Mouse (Mus musculus) ovary, postnatal 14 days (tissue): ENCODE measurements at regions not wholly inside any gene's neighbourhood (a gene's known extent, or its start where the extent isn't known, plus 50 kb on each side); places are given as distances from the start of the nearest gene placed in this dataset.
"Not testable (repeated sequence)": the region's sequence is repeated elsewhere in the genome, so short reads cannot be mapped to it uniquely, and the experiment has no call there.

ENCODE experiments used
- DNase-seq: peaks from one replicate; pipeline ENCODE4 v3.0.0; 2022; ENCODE audit warnings: low spot score

DNA sequence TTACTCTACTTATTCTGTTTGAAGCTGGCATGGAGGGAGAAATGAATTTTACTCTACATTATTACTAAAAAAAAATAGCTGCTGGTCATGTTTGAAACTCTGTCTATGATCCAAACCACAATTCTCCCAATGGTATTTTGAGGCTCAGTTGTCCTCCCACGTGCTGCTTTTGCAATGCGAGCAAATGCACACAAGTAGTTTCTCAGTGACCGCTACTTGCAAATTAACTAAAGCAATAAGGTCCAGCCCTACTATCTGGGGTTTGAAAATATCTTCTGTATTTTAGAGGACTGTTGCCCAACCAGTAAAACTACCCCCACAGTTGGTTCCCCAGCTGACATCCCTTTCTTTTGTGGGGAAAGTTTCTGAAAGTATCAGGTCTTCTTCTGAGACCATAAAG, 276.0 kb downstream of the Cetn3 start:
- DNase-seq, result no peak

DNA sequence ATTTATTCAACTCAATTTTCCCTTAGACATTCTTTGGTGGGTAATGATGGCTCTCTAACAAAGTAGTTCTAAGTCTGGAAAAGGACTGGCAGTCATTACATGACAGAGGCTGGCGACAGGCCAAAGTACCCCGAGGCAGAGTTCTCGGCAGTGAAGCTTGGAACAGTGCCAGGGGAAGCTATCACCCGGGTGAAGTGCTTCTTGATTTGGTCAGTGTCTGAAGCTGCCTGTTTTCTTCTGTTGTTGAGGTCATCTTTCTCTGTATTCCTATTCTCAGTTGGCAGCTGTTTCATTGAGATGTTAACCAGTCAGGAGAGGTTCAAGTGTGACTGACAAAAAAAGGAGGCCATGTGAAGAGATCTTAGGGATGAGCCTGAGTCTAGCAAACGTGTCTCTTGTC, 276.6 kb downstream of the Cetn3 start:
- peak; percentile 16 for DNase-seq

DNA sequence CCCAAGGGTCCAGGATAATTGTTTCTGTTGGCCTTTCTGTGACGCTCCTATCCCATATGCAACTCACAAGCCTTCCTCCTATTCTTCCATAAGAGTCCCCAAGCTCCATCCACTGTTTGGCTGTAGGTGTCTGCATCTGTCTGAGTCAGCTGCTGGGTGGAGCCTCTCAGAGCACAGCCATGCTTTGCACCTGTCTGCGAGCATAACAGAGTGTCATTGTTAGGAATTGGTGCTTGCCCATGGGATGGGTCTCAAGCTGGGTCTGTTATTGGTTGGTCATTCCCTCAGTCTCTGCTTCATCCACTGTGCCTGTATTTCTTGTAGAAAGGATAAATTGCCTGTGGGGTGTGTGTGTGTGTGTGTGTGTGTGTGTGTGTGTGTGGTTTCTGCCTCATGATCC, 281.0 kb downstream of the Cetn3 start:
- DNase-seq, result not testable (repeated sequence)

DNA sequence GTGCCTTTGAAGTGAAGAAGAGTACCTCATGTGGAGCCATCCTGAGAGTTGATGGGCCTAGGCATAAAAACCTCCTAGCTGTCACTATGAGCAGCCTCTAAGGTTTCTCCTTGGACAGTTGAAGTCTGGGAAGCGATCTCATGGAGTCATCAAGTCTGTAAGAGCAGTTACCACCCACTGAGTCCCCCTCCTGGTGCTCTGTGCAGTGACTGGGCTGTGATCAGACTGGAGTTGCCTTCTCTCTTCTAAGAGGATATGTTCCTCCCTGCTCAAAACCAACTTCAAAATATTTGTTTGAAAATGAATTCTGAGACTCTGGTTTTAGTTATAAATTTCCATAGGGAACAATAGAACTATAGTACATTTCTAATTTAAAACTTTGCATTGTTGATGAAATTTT, 283.3 kb downstream of the Cetn3 start:
- DNase-seq, result no peak

DNA sequence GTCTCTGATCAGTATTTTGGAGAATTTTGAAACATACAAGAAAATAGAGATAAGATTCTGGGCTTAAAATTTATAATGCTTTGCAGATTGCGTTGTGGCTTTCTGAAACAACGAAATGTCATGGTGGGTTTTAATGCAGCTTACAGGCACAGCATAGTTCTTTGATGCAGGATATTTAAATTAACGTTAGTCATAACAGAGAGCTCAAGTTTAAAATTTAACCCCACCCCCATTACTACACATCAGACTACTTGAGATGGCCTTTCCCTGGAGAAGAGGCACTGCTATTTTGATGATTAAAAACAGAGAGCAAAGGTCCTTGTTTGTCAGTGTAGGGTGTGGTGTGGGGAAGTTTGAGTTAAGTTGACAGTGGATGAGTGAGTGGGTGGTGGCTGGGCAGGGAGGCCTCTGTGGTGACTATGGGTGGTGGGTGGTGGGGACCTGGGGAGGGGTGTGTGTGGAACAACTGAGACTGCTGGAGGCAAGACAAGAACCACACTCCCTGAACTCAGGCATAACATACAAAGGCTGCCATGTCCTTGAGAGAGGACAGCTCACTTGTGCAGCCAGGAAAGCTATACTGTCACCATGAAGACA, 283.9 kb downstream of the Cetn3 start:
- DNase-seq, result no peak

DNA sequence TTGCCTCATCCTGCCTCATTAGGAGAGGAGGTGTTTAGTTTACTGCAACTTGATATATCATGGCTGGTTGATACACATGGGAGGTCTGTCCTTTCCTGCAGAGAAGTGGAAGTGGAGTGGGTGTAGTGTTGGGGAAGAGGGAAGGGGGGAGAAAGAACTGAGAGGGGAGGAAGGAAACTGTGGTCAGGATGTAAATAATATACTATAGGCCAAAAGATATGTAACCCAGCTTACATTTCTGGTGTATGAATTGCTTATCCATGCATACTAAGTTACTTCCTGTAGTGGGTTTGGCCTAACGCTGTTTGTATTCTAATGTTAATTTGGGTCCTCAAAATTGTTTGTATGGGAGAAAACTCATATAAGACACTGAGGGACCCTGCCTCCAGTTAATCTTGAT, 289.6 kb downstream of the Cetn3 start:
- DNase-seq, result no peak

DNA sequence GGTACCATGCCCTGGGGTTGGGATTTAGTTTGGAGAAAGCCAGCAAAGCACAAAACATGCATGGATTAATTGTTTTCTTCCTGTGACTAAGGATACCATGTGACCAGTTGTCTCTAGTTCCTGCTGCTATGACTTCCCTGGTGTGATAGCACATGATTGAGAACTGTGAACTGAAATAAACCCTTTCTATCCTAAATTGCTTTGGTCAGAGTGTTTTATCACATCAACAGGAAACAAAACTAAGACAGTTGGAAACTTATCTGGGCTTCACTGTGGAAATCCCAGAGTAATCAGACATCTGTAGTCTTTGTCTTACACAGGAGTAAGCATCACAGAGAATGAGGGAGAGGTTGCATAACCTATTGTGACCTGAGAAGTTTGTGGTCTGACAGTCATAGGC, 290.5 kb downstream of the Cetn3 start:
- no peak for DNase-seq

DNA sequence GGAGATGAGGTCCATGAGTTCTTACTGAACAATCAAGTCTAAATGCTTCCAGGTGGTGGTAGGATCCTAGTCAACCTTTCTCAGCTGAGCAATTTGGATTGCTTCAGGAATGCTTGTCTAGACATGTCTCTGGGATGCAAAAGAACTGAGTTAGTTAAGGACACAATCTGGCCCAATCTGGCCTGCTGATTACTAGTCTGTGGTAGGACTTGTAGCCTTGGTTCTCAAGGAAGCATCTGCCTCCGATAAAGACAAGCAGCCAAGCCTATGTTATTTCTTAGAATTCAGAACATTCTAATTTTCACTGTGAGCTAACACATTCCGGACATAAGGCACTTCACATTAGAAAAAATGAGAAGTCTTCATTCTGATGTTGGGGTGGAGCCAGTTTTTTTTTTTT, 298.5 kb downstream of the Cetn3 start:
- DNase-seq, result no peak

DNA sequence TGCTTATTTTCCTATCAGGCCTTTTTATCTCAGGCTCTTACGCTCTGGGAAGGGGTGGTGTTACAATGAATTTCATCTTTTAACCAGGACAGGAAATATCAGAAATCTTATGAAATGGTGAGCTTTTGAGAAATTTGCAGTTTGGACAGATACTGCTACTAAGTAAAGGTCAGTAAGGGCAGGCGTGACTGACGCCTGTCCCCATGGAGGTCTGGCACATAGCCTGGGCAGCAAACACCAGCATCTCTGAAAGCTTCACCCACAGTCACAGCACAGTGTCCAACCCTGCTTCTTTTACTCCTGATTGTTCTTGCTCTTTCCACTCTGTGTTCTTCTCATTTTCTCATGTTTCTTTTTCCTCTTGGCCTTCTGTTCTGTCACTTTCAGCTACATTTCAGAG, 304.8 kb downstream of the Cetn3 start:
- DNase-seq, result no peak

DNA sequence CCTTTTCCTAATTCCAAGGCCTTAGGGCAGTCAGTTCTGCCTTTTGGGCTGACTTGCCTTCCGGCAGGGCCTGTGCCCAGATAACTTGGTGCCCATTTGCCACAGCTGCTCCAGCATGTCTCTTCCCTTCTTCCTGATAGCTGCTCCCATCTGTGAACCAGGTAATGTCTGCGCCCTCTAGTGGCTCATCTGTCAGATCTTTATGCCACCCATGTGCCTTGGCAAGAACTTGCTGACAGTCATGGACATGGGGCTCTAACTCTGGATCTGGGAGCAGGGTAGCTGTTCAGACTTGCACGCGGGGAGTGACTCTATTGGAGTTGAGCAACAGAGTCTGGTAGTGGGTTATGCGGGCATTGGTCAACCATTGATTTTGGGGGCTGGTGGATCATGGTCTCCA, 309.3 kb downstream of the Cetn3 start:
- DNase-seq, result peak; percentile 3

DNA sequence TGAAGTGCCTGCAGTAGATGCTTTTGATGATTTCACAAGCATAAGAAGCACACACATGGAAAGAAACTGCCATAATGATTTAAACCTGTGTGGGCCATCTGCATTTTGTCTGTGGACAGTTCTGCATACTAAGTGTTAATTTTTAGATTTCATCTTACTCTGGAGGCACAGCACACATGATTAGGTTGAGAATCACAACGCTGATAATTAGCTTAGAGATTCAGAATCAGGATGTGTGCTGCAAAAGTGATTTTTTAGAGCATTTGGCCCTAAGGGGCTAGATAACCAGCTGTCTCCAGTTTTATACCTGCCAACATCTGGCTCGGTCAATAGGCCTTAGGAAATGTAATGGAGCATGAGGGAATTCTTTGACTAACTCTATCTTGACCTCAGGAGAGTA, 323.2 kb downstream of the Cetn3 start:
- no peak for DNase-seq

DNA sequence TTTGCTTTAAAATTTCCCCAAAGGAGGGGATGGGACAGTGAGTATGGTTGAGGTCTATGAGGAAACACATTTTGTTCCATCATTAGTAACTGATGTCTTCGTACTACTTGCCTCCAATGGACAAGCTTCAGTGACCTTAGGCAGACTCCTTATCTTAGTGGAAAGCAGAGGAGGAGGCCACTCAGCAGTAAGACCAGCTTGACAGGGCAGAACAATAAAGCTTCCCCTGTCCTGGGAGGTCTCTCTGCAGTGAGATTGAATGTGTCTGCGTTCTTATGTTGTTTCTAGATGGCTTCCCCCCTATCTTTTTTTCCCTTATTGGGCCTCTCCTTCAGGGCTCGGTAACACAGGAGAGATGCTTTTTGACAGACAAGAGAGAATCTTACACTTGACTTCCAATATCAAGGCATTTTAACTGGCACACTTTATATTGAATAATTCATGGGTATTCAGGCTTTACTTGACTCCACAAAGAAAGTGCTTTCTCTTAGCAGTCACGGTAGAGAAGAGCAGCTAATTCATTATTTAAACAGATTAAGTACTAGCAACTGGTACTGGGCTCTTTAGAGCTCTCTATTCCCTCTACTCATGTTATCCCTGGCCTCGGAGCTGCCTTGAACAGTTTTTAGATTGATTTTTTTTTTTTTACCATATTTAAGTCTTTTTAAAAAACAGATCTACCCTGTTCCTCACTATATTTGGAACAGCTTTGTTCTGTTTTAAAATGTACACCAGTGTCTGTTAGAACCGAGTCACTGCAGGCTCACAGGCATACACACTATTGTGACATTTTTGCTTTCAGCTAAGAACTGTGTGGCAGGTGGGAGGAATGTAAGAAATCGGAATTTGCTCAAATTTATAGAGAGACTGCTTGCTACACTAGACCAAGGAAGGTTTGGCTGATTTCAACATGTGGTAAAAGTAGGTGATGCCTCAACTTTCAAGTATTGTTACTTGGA, 347.2 kb downstream of the Cetn3 start:
- no peak for DNase-seq
